Mouse (Mus musculus) left cerebral cortex, postnatal 36 days (tissue): ENCODE measurements around the gene Snupn. TPM values are rescaled to one million over a fixed set of nuclear protein-coding genes. Genes with fewer than 3 reads are reported as not detected.
A peak's percentile ranks its signal among the peaks of the same experiment; 100 is the strongest.
"Not testable (repeated sequence)": the region's sequence is repeated elsewhere in the genome, so short reads cannot be mapped to it uniquely, and the experiment has no call there.

Source experiments
- DNase-seq, 2 experiments: peaks; one replicate each; pipeline ENCODE4 v3.0.0; 2021 to 2022; ENCODE audit warnings: low spot score in 2 of 2, mixed read lengths in 1 of 2
- intact Hi-C: fragments of 180-260 bp; cut with DNase I; formaldehyde crosslinking; loops from one replicate; pipeline ENCODE4 v1.15.1; 2025
- total RNA-seq, 2 experiments: library from RNA; stranded (reverse); gene quantifications; 2 replicates each; pipeline ENCODE4 v1.2.3; 2021

Gene Snupn
- total RNA-seq, 2 experiments from 2014 or later = 13.9 to 16.0 TPM

DNA sequence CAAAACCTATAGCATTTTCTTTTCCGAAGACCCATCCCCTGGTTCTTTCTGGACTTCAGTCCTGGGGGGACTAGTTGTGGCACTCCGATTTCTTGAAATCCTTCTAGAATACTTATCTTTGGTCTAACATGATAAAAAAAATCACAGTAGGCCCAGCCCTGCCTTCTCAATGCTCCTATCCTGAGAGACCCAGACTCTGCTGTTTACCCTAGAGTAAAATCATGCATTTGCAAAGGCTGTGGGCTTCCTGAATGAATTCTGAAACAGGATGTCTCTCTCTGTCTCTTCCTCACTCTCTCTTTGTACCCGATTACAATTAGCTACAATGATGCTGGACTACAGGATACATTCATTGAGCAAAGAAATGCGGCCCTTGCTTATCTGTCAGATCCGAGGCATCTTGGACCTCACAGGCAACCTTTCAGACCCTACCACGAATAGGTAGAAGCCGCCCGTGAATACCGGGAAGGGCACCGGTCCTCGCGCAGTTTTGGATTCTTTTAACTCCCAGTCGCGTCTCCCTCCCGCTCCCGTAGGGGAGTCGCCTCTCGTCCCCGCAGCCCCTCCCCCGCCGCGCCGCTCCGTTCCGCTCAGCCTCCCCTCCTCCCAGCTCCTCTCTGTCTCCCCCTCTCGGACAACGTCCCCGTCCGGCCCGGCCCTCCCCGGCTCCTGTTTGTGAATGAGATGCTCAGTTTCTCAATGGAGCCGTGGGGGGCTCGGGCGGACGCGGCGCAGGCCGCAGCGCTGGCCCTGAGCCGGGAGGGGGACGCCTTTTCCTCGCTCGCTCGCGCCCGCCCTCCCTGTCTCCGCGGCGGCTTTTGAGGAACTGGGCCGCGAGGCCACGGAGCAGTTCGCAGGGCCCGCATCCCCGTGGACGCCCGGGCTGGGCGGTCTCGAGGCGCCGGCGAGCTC lies 43.9 kb downstream of the Snupn start, which contains the start of gene Ptpn9:
Gene Ptpn9, plus strand, starts transcription at position 638 of the 912 bp plus-strand sequence.
- peak; percentile 87 to 88 for DNase-seq
- intact Hi-C loops = loop anchor here (2.0 to 5.0 kb wide), 3 partner anchors 38 to 136 kb away; partner anchors contain the start of genes Man2c1 and Snupn

DNA sequence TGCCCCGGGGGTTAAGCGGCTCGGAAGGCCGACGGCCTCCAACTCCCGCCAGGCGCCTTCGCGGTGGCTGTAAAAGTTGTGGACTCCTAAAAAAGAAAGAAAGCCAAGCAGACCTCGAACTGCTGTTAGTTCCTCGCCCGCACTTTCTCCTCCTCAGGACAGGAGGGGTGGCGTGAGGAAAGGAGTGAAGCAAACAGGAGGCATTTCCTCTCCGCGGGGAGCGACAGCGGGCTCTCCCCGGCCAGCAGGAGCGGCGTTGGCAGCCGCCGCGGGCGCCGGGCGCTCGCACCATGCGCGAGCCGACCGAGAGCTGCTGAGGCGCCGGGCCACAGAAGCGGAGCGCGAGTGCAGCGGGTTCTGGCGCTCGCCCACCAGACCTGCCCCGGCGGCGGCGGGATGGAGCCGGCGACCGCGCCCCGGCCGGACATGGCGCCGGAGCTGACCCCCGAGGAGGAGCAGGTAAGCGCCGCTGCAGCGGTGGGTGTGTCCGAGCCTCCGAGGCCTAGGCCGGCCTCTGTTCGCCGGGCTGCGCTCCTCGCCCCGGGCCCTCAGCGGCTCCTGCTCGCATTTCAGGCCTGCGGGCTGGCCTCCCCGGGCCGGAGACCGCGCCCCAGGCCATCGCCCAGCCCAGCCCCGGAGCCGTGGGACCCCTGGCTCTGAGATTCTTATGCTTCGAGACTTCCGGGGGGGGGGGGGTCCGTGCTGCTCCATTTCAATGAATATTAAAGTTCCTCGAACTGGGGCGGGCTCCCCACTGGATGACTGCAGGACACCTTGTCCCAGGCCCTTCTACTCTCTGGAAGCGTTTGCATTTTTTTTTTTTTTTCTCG lies 44.7 kb downstream of the Snupn start:
- intact Hi-C loops = loop anchor here (2.0 to 5.0 kb wide), 3 partner anchors 37 to 135 kb away; partner anchors contain the start of genes Man2c1 and Snupn
- peak; percentile 57 to 74 for DNase-seq

DNA sequence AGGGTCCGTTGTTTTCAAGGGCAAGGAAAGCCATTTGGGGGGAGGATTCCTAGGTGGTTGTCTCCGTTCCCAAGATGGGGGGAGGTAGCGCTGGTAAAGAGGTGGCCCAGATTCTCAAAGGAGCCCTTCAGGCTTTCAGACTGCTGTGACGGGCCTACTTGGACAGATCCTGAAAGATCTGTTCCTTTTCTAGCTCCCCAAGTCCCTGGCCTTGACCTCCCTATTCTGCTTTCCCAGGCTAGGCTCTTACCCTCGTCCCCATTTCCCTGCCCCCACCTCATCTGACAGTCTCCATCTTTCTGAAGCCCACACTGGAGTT lies 45.3 kb downstream of the Snupn start:
- DNase-seq = peak; percentile 16 to 36
- intact Hi-C loops = loop anchor here (5.0 kb wide), 2 partner anchors 36 to 44 kb away; partner anchors contain the start of gene Snupn

DNA sequence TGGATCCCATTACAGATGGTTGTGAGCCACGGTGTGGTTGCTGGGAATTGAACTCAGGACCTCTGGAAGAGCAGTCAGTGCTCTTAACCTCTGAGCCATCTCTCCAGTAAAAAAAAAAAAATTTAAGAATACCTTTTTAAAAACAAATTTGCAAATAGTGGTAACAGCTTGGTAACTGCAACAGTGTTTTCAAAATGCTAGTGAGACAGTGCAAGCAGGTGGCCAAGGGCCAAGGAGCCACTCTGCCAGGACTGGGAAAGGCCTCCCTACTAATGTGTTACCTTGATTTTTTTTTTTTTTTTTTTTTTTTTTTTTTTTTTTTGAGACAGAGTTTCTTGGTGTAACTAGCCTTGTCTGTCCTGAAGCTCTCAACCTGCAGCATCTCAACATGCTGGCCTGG lies 46.5 kb downstream of the Snupn start:
- DNase-seq = not testable (repeated sequence)
- intact Hi-C loops = loop anchor here (5.0 kb wide), 2 partner anchors 35 to 45 kb away; partner anchors contain the start of gene Snupn

DNA sequence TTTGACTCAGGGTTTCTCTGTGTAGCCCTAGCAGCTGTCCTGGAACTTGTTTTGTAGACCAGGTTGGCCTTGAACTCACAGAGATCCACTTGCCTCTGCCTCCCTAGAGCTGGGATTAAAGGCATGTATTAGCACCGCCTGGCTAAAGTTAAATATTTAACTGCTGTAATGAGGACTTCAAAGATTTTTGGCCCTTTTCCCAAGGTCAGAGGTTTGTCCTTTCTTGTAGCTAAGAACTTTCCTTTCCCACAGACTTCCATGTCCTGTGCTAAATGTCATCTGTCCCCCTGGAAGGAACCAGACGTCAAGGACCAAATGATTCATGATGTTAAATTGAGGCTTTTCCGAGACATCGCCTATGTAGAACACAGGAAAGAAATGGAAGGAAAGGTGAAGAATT lies 52.3 kb downstream of the Snupn start:
- no peak for DNase-seq
- intact Hi-C loops = no loop called here

DNA sequence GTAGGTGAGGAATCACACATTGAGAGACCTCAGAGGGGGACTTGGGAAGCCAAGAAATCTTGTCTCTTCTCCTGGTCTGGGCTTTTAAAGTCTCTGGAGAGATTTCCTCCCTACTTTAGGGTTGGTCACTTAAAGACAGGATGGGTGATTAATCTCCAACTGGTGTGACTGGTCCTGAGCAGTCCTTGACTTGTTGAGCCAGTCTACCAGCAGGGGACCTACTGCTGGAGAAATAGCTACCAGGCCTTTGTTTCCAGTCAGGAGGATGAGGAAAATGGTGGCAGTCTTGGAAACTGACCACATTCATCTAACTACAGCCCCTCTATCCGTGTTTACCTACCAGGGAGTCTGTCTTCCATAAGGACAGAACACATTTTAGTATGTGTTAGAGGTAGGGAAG lies 61.7 kb downstream of the Snupn start:
- intact Hi-C loops = no loop called here
- DNase-seq = no peak

DNA sequence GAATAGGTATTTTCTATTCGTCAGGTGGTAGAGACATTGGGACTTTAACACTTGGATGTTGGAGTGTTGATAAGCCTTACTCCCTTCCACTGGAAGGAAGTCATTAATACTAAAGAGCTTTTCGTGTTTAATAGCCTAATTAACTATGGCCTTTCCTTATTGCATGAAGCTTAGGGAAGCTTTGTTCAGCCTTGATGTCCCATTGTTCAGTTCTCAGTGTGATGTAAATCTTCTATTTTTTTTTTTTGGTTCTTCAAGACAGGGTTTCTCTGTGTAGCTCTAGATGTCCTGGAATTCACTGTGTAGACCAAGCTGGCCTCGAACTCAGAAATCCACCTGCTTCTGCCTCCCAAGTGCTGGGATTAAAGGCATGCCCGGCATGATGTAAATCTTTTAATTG lies 62.2 kb downstream of the Snupn start:
- intact Hi-C loops = no loop called here
- no peak for DNase-seq

DNA sequence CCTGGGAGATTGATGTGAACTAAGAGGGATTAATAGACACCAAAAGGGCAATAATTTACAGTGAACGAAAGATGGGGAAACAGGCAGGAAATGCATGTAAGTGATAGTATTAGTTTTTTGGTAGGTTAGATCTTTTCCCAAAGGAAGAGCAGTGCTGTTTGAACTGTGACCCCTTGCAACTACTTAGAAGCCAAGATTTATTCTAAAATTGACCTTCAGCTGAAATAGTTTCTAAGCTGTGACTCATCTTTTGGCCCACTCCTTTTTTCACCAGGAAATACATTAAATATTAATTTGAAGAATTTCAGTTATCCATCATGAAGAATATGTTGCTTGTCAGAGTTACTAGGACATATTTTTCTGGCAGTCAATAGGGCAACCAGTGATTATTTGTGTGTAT lies 63.1 kb downstream of the Snupn start:
- intact Hi-C loops = no loop called here
- no peak for DNase-seq

DNA sequence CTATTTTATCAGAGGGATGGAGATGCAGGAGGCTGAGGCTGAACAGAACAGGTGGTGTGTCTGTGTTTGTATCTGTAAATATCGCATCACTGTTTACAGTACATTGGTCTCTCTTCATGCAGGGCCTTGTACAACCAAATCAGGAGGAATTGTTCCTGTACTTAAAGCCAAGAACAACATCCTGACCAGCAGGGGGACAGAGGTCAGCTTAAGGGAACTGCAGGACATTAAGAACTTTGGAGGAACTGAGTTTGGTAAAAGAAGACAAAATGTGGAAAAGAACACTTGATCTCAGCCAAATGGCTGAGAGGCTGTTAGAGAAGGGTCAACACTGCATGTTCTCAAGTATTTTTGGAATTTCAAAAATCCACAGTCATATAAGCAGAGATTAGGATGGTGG lies 64.1 kb downstream of the Snupn start:
- intact Hi-C loops = no loop called here
- DNase-seq = no peak

DNA sequence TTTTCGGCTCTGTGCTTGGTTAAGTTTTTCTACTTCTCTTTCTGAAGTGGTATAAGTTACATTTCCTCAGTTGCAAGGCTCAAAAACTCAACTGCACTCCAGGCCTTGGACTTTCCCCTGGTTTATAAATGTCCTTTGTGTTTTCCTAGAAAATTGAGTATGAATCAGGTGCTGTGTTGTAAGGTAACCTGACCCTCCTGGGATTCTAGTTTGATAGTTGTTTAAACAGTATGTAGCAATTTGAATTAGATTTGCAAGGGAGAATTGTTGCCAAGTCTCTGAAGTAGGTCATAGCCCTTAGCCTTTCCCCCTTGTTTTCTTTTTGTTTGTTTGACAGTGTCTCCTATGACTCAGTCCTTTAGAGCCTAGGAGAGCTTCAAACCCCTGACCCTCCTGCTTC lies 67.0 kb downstream of the Snupn start:
- intact Hi-C loops = no loop called here
- no peak for DNase-seq

DNA sequence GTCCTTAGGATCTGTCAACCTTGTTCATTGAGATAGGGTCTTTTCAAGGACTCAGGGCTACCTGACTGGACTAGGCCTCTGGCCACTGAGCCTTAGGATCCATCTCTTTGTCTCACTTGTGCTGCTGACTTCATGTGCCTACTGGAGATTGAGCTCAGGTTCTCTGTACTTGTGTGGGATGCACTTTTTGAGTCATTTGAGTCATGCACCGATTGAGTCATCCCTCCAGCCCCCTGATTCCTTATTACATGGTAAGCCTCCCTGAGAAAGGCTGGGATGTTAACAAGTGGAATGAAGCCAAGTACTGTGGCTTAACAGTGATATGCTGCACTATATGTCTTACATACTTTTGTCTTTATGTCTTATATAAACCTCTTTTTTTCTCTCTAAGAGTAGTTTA lies 81.1 kb downstream of the Snupn start:
- intact Hi-C loops = loop anchor here (5.0 kb wide), 1 partner anchor 34 kb away; no protein-coding TSS in a partner anchor
- DNase-seq = peak; percentile 28 to 35

Other genes with a start within 250 kb of the Snupn start
- gene Lingo1, start 154.4 kb upstream of the Snupn start, total RNA-seq = 100 to 1,000 TPM; 455 to 509 TPM
- gene Odf3l1, start 86.2 kb upstream of the Snupn start, total RNA-seq = not detected
- 10 to 100 TPM; 15.0 to 19.6 TPM for gene Cspg4, start 85.8 kb upstream of the Snupn start, total RNA-seq
- gene Snx33, start 22.5 kb upstream of the Snupn start, total RNA-seq = 1 to 10 TPM; 6.9 to 7.9 TPM
- gene Imp3, start 13.4 kb upstream of the Snupn start, total RNA-seq = 10 to 100 TPM; 50.2 to 50.4 TPM
- gene Ptpn9, start 44.0 kb downstream of the Snupn start, total RNA-seq = 10 to 100 TPM; 25.3 to 32.7 TPM
- 10 to 100 TPM; 35.9 to 39.0 TPM for gene Sin3a, start 121.2 kb downstream of the Snupn start, total RNA-seq
- 100 to 1,000 TPM; 107 to 172 TPM for gene Man2c1, start 179.8 kb downstream of the Snupn start, total RNA-seq
- 1 to 10 TPM; 8.6 TPM for gene Neil1, start 197.4 kb downstream of the Snupn start, total RNA-seq
- 10 to 100 TPM; 78.1 to 94.0 TPM for gene Commd4, start 207.5 kb downstream of the Snupn start, total RNA-seq